Mouse (Mus musculus): Measurements from ENCODE around the gene Defb3. TPM values are rescaled to one million over a fixed set of nuclear protein-coding genes. Genes with fewer than 3 reads are reported as not detected.
"Not testable (repeated sequence)": the region's sequence is repeated elsewhere in the genome, so short reads cannot be mapped to it uniquely, and the experiment has no call there.

The Defb3 gene
- not detected in 2 replicates for polyA plus RNA-seq (2014; fragmentation: Nextera tagmentation; extraction: Ambion mirVana)

DNA sequence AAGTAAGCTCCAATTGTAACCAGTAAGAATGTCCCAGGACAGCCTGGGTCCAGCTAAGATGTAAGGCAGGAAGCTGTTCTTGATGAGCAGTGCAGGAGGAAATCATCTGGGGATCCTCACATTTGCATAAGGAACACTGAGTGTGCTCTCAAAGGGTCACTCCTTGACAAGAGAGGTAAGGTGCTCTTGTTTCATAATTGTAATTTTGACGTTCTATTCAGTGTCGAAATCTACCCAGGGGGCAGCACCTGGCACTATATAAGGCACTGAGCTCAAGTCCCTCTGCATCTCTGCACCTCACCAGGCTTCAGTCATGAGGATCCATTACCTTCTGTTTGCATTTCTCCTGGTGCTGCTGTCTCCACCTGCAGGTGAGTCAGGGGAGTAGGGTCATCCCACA, at the start of gene Defb3:
Gene Defb3 (plus strand): TSS at position 301 of the 400 bp plus-strand sequence.
- H3K27me3 ChIP-seq (ENCODE audit: control insufficient read depth, insufficient read depth, low read length); DNase-seq; H3K9me3 ChIP-seq (ENCODE audit: control insufficient read depth, low read length); H3K4me3 ChIP-seq (replicated peaks; ENCODE audit: low read depth, low read length); H3K36me3 ChIP-seq (ENCODE audit: control insufficient read depth, insufficient read depth, low read length); H3K27ac ChIP-seq (replicated peaks; ENCODE audit: low read depth, low read length); H3K4me2 ChIP-seq (ENCODE audit: low read length); H3K9ac ChIP-seq (replicated peaks; ENCODE audit: low read length); H3K4me1 ChIP-seq (ENCODE audit: control insufficient read depth, insufficient read depth, low read length); ATAC-seq (ENCODE audit: low FRiP score, low TSS enrichment): not testable (repeated sequence)
- 45% methylated on average over 2 of the region's 2 CpGs for WGBS

DNA sequence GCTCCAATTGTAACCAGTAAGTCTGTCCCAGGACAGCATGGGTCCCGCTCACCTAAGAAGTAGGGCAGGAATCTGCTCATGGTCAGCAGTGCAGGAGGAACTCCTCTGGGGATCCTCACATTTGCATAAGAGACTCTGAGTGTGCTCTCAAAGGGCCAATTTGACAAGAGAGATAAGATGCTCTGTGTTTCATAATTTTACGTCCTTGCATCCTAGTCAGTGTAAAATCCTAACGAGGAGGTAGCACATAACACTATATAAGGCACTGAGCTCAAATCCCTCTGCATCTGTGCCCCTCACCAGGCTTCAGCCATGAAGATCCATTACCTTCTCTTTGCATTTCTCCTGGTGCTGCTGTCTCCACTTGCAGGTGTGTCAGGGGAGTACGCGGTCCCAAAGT, 45.9 kb upstream of the Defb3 start, which contains the start of gene Defb5:
Gene Defb5 (plus strand): TSS at position 301 of the 400 bp plus-strand sequence.
- Histone ChIP-seq H3K36me3 (ENCODE audit: control insufficient read depth, insufficient read depth, low read length) (no peaks in the 10 kb centered on the region), H3K4me1 (ENCODE audit: control insufficient read depth, insufficient read depth, low read length) (no peaks in the 10 kb centered on the region), H3K4me3 (replicated peaks; ENCODE audit: low read depth, low read length) (no peak within 1 kb of the TSS), H3K27me3 (ENCODE audit: control insufficient read depth, insufficient read depth, low read length) (no peaks in the 10 kb centered on the region), H3K9ac (replicated peaks; ENCODE audit: low read length) (no peak within 1 kb of the TSS), H3K9me3 (ENCODE audit: control insufficient read depth, low read length) (no peaks in the 10 kb centered on the region), H3K27ac (replicated peaks; ENCODE audit: low read depth, low read length) (no peak within 1 kb of the TSS), H3K4me2 (ENCODE audit: low read length) (no peak within 1 kb of the TSS)
- 95% methylated on average over 5 of the region's 5 CpGs for WGBS
- no peak for ATAC-seq (ENCODE audit: low FRiP score, low TSS enrichment)
- no peak for DNase-seq

DNA sequence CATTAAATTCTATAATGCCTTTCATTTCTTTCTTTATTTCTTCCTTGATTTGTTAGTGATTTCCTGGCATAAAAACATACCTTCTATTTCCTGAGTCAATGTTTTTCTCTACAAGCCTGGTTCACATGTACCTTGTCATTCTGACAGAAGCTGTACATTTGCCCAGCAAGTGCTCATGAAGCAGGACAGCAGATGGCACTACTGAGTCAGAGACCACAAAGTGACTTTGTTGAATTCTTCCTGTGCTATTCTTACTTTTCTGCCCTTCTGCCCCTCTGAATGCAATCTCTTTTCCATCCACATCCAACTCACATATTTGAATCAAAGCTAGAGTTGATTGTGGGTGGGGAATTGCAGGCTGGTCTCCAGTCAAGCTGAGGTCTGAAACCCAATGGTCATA, 35.0 kb upstream of the Defb3 start:
- Histone ChIP-seq H3K27me3 (ENCODE audit: control insufficient read depth, insufficient read depth, low read length) (no peaks in the 10 kb centered on the region), H3K9me3 (ENCODE audit: control insufficient read depth, low read length) (peaks cover 5% of the 10 kb centered on the region; the same call in 1 of the 2 replicates), H3K4me2 (ENCODE audit: low read length) (no peak overlapping the region), H3K9ac (replicated peaks; ENCODE audit: low read length) (no peak overlapping the region), H3K36me3 (ENCODE audit: control insufficient read depth, insufficient read depth, low read length) (no peaks in the 10 kb centered on the region), H3K4me1 (ENCODE audit: control insufficient read depth, insufficient read depth, low read length) (no peaks in the 10 kb centered on the region), H3K27ac (replicated peaks; ENCODE audit: low read depth, low read length) (no peak overlapping the region), H3K4me3 (replicated peaks; ENCODE audit: low read depth, low read length) (no peak overlapping the region)
- ATAC-seq (ENCODE audit: low FRiP score, low TSS enrichment) (no peak), DNase-seq (no peak)

DNA sequence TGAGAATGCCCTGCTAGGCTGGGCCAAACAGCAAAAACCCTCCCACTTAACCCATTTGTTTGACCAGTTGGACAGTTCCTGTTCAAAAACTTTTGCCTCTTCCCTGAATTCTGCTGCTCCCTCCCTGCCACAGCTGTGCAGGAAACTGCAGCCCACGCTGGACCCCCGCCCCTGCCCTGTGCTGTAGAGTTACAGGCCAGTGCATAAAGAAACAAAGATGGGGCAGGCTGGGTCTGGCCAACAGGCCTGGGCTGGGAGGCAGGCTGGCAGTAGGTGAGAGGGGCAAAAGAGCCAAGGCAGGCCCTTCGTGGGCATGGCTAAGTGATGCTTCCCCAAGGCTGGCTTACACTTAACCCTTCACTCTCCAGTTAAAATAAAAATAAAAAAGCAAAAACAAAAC, 33.5 kb upstream of the Defb3 start:
- ATAC-seq (ENCODE audit: low FRiP score, low TSS enrichment), result no peak
- Histone ChIP-seq H3K9ac (replicated peaks; ENCODE audit: low read length) (no peak overlapping the region), H3K4me2 (ENCODE audit: low read length) (no peak overlapping the region), H3K27ac (replicated peaks; ENCODE audit: low read depth, low read length) (no peak overlapping the region), H3K36me3 (ENCODE audit: control insufficient read depth, insufficient read depth, low read length) (no peaks in the 10 kb centered on the region), H3K9me3 (ENCODE audit: control insufficient read depth, low read length) (peaks cover 5% of the 10 kb centered on the region; the same call in 1 of the 2 replicates), H3K27me3 (ENCODE audit: control insufficient read depth, insufficient read depth, low read length) (no peaks in the 10 kb centered on the region), H3K4me1 (ENCODE audit: control insufficient read depth, insufficient read depth, low read length) (no peaks in the 10 kb centered on the region), H3K4me3 (replicated peaks; ENCODE audit: low read depth, low read length) (no peak overlapping the region)
- no peak for DNase-seq
- WGBS, result 51% methylated on average over 3 of the region's 3 CpGs

DNA sequence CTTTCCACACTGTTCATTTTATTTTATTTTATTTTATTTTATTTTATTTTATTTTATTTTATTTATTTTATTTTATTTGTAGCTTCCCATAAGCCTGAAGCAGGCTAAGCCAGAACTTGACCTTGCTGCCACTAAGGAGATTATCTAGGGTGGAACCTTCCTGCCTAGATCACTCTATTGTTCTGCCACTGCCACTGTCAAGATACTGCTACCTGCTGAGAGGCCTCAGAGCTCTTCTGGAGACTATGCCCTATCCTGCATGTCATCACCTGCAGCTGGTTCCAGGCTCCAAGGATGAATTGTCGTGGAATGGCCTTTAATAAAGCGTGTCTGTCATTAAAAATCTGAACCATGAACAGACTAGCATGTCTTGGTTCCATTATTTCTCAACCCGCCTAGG, 5.2 kb downstream of the Defb3 start:
- H3K4me2 ChIP-seq (ENCODE audit: low read length); H3K9me3 ChIP-seq (ENCODE audit: control insufficient read depth, low read length); H3K9ac ChIP-seq (replicated peaks; ENCODE audit: low read length); DNase-seq; ATAC-seq (ENCODE audit: low FRiP score, low TSS enrichment); H3K36me3 ChIP-seq (ENCODE audit: control insufficient read depth, insufficient read depth, low read length); H3K27me3 ChIP-seq (ENCODE audit: control insufficient read depth, insufficient read depth, low read length); H3K4me1 ChIP-seq (ENCODE audit: control insufficient read depth, insufficient read depth, low read length); H3K27ac ChIP-seq (replicated peaks; ENCODE audit: low read depth, low read length); H3K4me3 ChIP-seq (replicated peaks; ENCODE audit: low read depth, low read length): not testable (repeated sequence)
- 58% methylated on average over 3 of the region's 3 CpGs for WGBS

DNA sequence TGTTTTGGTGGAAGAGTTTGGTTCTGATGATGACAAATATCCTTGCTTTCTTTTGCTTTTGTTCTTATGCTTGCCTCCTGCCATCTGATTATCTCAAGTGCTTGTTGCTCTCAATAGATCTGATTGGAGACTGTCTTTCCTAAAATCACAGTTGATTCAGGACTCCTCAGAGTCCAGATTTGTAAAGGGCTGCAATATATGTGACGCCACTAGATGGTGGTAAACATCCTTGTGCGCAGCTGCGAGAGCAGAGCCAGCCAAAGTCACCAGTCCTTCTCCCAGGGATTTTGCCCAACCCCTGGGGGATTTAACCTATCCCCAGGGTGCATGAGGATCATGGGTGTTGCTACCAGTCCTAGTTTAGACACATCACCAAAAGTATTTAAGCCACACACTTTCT, 38.7 kb downstream of the Defb3 start:
- DNase-seq, result peak; percentile 5
- Histone ChIP-seq H3K27me3 (ENCODE audit: control insufficient read depth, insufficient read depth, low read length) (no peaks in the 10 kb centered on the region), H3K4me1 (ENCODE audit: control insufficient read depth, insufficient read depth, low read length) (no peaks in the 10 kb centered on the region), H3K9ac (replicated peaks; ENCODE audit: low read length) (no peak overlapping the region), H3K4me3 (replicated peaks; ENCODE audit: low read depth, low read length) (no peak overlapping the region), H3K4me2 (ENCODE audit: low read length) (no peak overlapping the region), H3K27ac (replicated peaks; ENCODE audit: low read depth, low read length) (no peak overlapping the region), H3K9me3 (ENCODE audit: control insufficient read depth, low read length) (0 out of 2 replicates have a peak, but pooled peaks cover 6% of the 10 kb centered on the region), H3K36me3 (ENCODE audit: control insufficient read depth, insufficient read depth, low read length) (no peaks in the 10 kb centered on the region)
- 8% methylated on average over 3 of the region's 3 CpGs for WGBS
- no peak for ATAC-seq (ENCODE audit: low FRiP score, low TSS enrichment)

Other genes with a start within 250 kb of the Defb3 start
- not detected in 2 replicates for gene Defb39, start 228.6 kb upstream of the Defb3 start, polyA plus RNA-seq (2014; fragmentation: Nextera tagmentation; extraction: Ambion mirVana)
- not detected in 2 replicates for gene Defb12, start 178.5 kb upstream of the Defb3 start, polyA plus RNA-seq (2014; fragmentation: Nextera tagmentation; extraction: Ambion mirVana)
- not detected in 2 replicates for gene Defb34, start 169.6 kb upstream of the Defb3 start, polyA plus RNA-seq (2014; fragmentation: Nextera tagmentation; extraction: Ambion mirVana)
- gene Gm45826, start 152.6 kb upstream of the Defb3 start, polyA plus RNA-seq (2014; fragmentation: Nextera tagmentation; extraction: Ambion mirVana), result not detected in 2 replicates
- gene Defb14, start 99.0 kb upstream of the Defb3 start, polyA plus RNA-seq (2014; fragmentation: Nextera tagmentation; extraction: Ambion mirVana), result not detected in 2 replicates
- not detected in 2 replicates for gene Defb4, start 94.7 kb upstream of the Defb3 start, polyA plus RNA-seq (2014; fragmentation: Nextera tagmentation; extraction: Ambion mirVana)
- gene Defb6, start 67.9 kb upstream of the Defb3 start, polyA plus RNA-seq (2014; fragmentation: Nextera tagmentation; extraction: Ambion mirVana), result not detected in 2 replicates
- gene Defb46, start 53.4 kb upstream of the Defb3 start, polyA plus RNA-seq (2014; fragmentation: Nextera tagmentation; extraction: Ambion mirVana), result not detected in 2 replicates
- gene Defb5, start 45.8 kb upstream of the Defb3 start, polyA plus RNA-seq (2014; fragmentation: Nextera tagmentation; extraction: Ambion mirVana), result not detected in 2 replicates
- not detected in 2 replicates for gene Defb8, start 154.2 kb downstream of the Defb3 start, polyA plus RNA-seq (2014; fragmentation: Nextera tagmentation; extraction: Ambion mirVana)
- gene Defb7, start 201.7 kb downstream of the Defb3 start, polyA plus RNA-seq (2014; fragmentation: Nextera tagmentation; extraction: Ambion mirVana), result not detected in 2 replicates